Mouse (Mus musculus): ENCODE results near the gene Abhd15.

DNA sequence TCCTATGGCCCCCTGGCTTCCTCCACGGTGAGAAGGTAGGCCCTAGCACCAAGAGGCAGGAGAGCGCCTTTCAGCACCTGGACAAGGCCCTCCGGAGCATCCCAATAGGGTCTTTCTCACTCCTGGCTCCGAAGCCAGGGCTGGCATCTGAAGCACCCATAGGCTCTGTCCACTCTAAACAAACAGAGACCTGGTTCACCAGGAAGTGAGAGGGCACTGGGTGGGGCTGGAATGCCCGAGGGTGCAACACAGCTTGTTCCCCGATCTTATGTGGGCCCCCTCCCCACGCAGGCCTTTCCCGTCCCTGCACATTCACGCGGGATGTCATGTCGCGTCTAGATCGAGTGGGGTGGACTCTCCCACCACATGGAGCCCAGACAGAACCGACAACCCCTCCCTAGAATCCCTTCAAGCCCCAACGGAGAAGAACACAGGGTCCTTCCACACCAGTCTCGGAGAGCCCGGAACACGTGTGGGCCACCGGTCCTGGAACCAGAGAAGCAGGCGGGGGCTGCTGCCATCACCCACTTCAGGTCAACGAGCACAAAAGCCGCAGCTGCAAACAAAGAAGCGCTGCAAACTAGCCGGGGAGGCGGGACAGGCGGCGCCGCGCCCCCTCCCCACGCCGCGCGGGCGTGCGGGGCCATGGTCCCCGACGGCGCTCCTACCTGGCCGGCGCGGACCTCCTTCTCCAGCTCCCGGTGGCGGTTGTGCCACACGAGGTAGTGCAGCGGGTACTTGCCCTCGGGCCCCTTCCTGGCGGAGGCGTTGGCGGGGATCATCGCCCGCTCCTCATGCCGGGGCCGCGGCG, 25.9 kb upstream of the Abhd15 start:
- TF ChIP-seq CTCF (IDR thresholded peaks at IDR 0.05; ENCODE audit: low read depth), result no peak
- TF ChIP-seq EP300 (IDR thresholded peaks at IDR 0.05; ENCODE audit: low read depth), result no peak

Measured in liver, embryonic 14.5 days (tissue).